ENCODE assay signal across 20 mouse cellular contexts in genomic region chr3:111489606-111490005, GRCm38 (mm10).
"Had no signal": no experiment of that assay in that cellular context is flagged by ENCODE, and none has a peak within 500 bp of the region (broad histone marks: within the 10 kb centered on the region; RNA-seq: fewer than 3 reads in every experiment).

No protein-coding gene starts in this region.

- DNase-seq: kidney, adult 11 months; kidney, adult 8-10 months; kidney, postnatal 10 days; kidney, postnatal 36 days; liver, postnatal 0 days; lung, postnatal 14 days; lung, postnatal 4 days; retina, postnatal 1 day; right cerebral cortex, postnatal 25 days; spleen, adult 18-20 months; thymus, postnatal 25 days had no signal

- H3K27me3 ChIP-seq: kidney, embryonic 15.5 days; limb, embryonic 15.5 days; midbrain, embryonic 12.5 days; midbrain, embryonic 15.5 days; neural tube, embryonic 13.5 days; stomach, embryonic 15.5 days had no signal

- H3K9ac ChIP-seq: kidney, embryonic 15.5 days; limb, embryonic 15.5 days; liver, embryonic 14.5 days; liver, postnatal 0 days; midbrain, embryonic 12.5 days; midbrain, embryonic 15.5 days; neural tube, embryonic 13.5 days; stomach, embryonic 15.5 days had no signal

- H3K4me1 ChIP-seq: kidney, embryonic 15.5 days; limb, embryonic 15.5 days; midbrain, embryonic 12.5 days; midbrain, embryonic 15.5 days; neural tube, embryonic 13.5 days; stomach, embryonic 15.5 days had no signal

- H3K27ac ChIP-seq: kidney, embryonic 15.5 days; limb, embryonic 15.5 days; liver, embryonic 14.5 days; midbrain, embryonic 12.5 days; midbrain, embryonic 15.5 days; neural tube, embryonic 13.5 days; stomach, embryonic 15.5 days had no signal

- H3K4me3 ChIP-seq: kidney, embryonic 15.5 days; limb, embryonic 15.5 days; midbrain, embryonic 12.5 days; midbrain, embryonic 15.5 days; myocyte; neural tube, embryonic 13.5 days; stomach, embryonic 15.5 days had no signal

- H3K4me2 ChIP-seq: kidney, embryonic 15.5 days; limb, embryonic 15.5 days; liver, embryonic 11.5 days; midbrain, embryonic 12.5 days; midbrain, embryonic 15.5 days; neural tube, embryonic 13.5 days; stomach, embryonic 15.5 days had no signal

- ATAC-seq: liver, postnatal 0 days; midbrain, embryonic 15.5 days had no signal

- H3K9me3 ChIP-seq: kidney, embryonic 15.5 days; limb, embryonic 15.5 days; midbrain, embryonic 12.5 days; midbrain, embryonic 15.5 days; neural tube, embryonic 13.5 days; stomach, embryonic 15.5 days had no signal

- H3K36me3 ChIP-seq: kidney, embryonic 15.5 days; limb, embryonic 15.5 days; midbrain, embryonic 12.5 days; midbrain, embryonic 15.5 days; neural tube, embryonic 13.5 days; stomach, embryonic 15.5 days had no signal
